Mouse (Mus musculus): ENCODE results near the gene Pnma5. TPM values are rescaled to one million over a fixed set of nuclear protein-coding genes. Genes with fewer than 3 reads are reported as not detected.

Gene Pnma5
- total and polyA plus RNA-seq, 2 experiments from 2014 or later: 0.22 to 0.67 TPM

DNA sequence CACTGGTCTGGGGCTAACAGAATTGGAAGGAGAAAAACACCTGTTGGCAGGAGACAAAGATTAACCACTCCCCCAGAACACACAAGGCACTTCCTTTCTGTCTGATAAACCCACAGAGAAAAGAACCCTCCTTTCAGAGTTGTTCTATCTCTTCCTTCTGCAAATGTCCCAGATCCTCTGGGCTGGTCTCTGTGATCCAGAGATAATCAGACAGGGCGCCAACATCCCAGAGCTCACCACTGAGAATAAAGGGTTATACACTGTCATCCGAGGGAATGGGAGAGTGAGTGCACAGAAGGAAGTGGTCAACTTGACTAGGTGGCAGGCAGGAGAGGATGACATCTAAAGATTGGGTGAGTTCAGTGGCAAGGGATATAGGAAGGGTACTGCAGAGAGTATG is 51.3 kb downstream of the Pnma5 start:
- WGBS: 77% methylated on average over 2 of the region's 2 CpGs
- no peak for ATAC-seq
- Histone ChIP-seq H3K4me2 (ENCODE audit: low read depth) (no peak overlapping the region), H3K36me3 (ENCODE audit: insufficient read depth) (no peaks in the 10 kb centered on the region), H3K27me3 (ENCODE audit: insufficient read depth, low read length) (no peaks in the 10 kb centered on the region; the same call in 1 of the 2 replicates), H3K4me1 (ENCODE audit: insufficient read depth) (no peaks in the 10 kb centered on the region), H3K4me3 (ENCODE audit: low read depth, low read length) (no peak overlapping the region), H3K9ac (no peak overlapping the region), H3K9me3 (ENCODE audit: low read length) (no peaks in the 10 kb centered on the region), H3K27ac (ENCODE audit: low read depth, low read length) (no peak overlapping the region)
- DNase-seq: no peak
- no peak for TF ChIP-seq CTCF (IDR thresholded peaks at IDR 0.05; ENCODE audit: low read depth)

MicroRNAs within 50 kb of the gene (microRNA counts, 519-probe panel; counts per million panel counts)
- not detected for microRNA mmu-miR-2137

Small RNAs within 50 kb of the gene (microRNA-seq; reads per million reads assigned to microRNA genes)
- gene Mir2137: 3.8 to 3.9 reads per million in 2 experiments

Other genes starting within 250 kb of the Pnma5 start
- gene Gabrq, start 211.9 kb downstream of the Pnma5 start, total RNA-seq (2014; rRNA removed): 3.8 and 5.8 TPM in 2 replicates
- 0.99 and 1.8 TPM in 2 replicates for gene Gabrq, start 211.9 kb downstream of the Pnma5 start, polyA plus RNA-seq (2015; fragmentation: Nextera tagmentation; extraction: Ambion mirVana)
- 41.4 and 47.1 TPM in 2 replicates for gene Cetn2, start 118.7 kb downstream of the Pnma5 start, total RNA-seq (2014; rRNA removed)
- 95.5 and 105 TPM in 2 replicates for gene Cetn2, start 118.7 kb downstream of the Pnma5 start, polyA plus RNA-seq (2015; fragmentation: Nextera tagmentation; extraction: Ambion mirVana)
- 49.1 and 49.9 TPM in 2 replicates for gene Nsdhl, start 118.5 kb downstream of the Pnma5 start, total RNA-seq (2014; rRNA removed)
- gene Nsdhl, start 118.5 kb downstream of the Pnma5 start, polyA plus RNA-seq (2015; fragmentation: Nextera tagmentation; extraction: Ambion mirVana): 41.7 and 44.8 TPM in 2 replicates
- gene Zfp185, start 49.8 kb downstream of the Pnma5 start, total RNA-seq (2014; rRNA removed): 0.77 and 1.9 TPM in 2 replicates
- 0.80 and 1.2 TPM in 2 replicates for gene Zfp185, start 49.8 kb downstream of the Pnma5 start, polyA plus RNA-seq (2015; fragmentation: Nextera tagmentation; extraction: Ambion mirVana)
- gene Pnma3, start 27.7 kb upstream of the Pnma5 start, total RNA-seq (2014; rRNA removed): 15.0 and 19.8 TPM in 2 replicates
- 2.4 and 3.4 TPM in 2 replicates for gene Pnma3, start 27.7 kb upstream of the Pnma5 start, polyA plus RNA-seq (2015; fragmentation: Nextera tagmentation; extraction: Ambion mirVana)
- not detected in 2 replicates for gene Xlr4a, start 45.4 kb upstream of the Pnma5 start, total RNA-seq (2014; rRNA removed)
- 0.54 TPM in 1 of 2 replicates, not detected in the other for gene Xlr4a, start 45.4 kb upstream of the Pnma5 start, polyA plus RNA-seq (2015; fragmentation: Nextera tagmentation; extraction: Ambion mirVana)
- gene Xlr3a, start 60.0 kb upstream of the Pnma5 start, total RNA-seq (2014; rRNA removed): 2.3 and 2.7 TPM in 2 replicates
- 1.7 and 1.9 TPM in 2 replicates for gene Xlr3a, start 60.0 kb upstream of the Pnma5 start, polyA plus RNA-seq (2015; fragmentation: Nextera tagmentation; extraction: Ambion mirVana)
- 0.77 and 2.0 TPM in 2 replicates for gene Gm14685, start 79.9 kb upstream of the Pnma5 start, total RNA-seq (2014; rRNA removed)
- gene Gm14685, start 79.9 kb upstream of the Pnma5 start, polyA plus RNA-seq (2015; fragmentation: Nextera tagmentation; extraction: Ambion mirVana): 0.73 and 0.77 TPM in 2 replicates
- not detected in 2 replicates for gene Xlr5b, start 111.7 kb upstream of the Pnma5 start, total RNA-seq (2014; rRNA removed)
- not detected in 2 replicates for gene Xlr5b, start 111.7 kb upstream of the Pnma5 start, polyA plus RNA-seq (2015; fragmentation: Nextera tagmentation; extraction: Ambion mirVana)
- gene DXBay18, start 112.3 kb upstream of the Pnma5 start, total RNA-seq (2014; rRNA removed): 0.95 and 1.3 TPM in 2 replicates
- 0.30 and 0.99 TPM in 2 replicates for gene DXBay18, start 112.3 kb upstream of the Pnma5 start, polyA plus RNA-seq (2015; fragmentation: Nextera tagmentation; extraction: Ambion mirVana)
- not detected in 2 replicates for gene Spin2d, start 139.9 kb upstream of the Pnma5 start, total RNA-seq (2014; rRNA removed)
- not detected in 2 replicates for gene Spin2d, start 139.9 kb upstream of the Pnma5 start, polyA plus RNA-seq (2015; fragmentation: Nextera tagmentation; extraction: Ambion mirVana)
- 4.9 and 5.3 TPM in 2 replicates for gene Xlr3b, start 155.1 kb upstream of the Pnma5 start, total RNA-seq (2014; rRNA removed)
- 5.1 and 10.8 TPM in 2 replicates for gene Xlr3b, start 155.1 kb upstream of the Pnma5 start, polyA plus RNA-seq (2015; fragmentation: Nextera tagmentation; extraction: Ambion mirVana)
- gene Xlr4b, start 177.2 kb upstream of the Pnma5 start, total RNA-seq (2014; rRNA removed): 0.31 TPM in 1 of 2 replicates, not detected in the other
- gene Xlr4b, start 177.2 kb upstream of the Pnma5 start, polyA plus RNA-seq (2015; fragmentation: Nextera tagmentation; extraction: Ambion mirVana): 0.17 and 0.79 TPM in 2 replicates
- gene F8a, start 191.2 kb upstream of the Pnma5 start, total RNA-seq (2014; rRNA removed): 20.5 and 23.7 TPM in 2 replicates
- 33.0 and 34.3 TPM in 2 replicates for gene F8a, start 191.2 kb upstream of the Pnma5 start, polyA plus RNA-seq (2015; fragmentation: Nextera tagmentation; extraction: Ambion mirVana)
- not detected in 2 replicates for gene Xlr4c, start 206.0 kb upstream of the Pnma5 start, total RNA-seq (2014; rRNA removed)
- 0.35 TPM in 1 of 2 replicates, not detected in the other for gene Xlr4c, start 206.0 kb upstream of the Pnma5 start, polyA plus RNA-seq (2015; fragmentation: Nextera tagmentation; extraction: Ambion mirVana)
- gene Xlr3c, start 228.3 kb upstream of the Pnma5 start, total RNA-seq (2014; rRNA removed): not detected in 2 replicates
- gene Xlr3c, start 228.3 kb upstream of the Pnma5 start, polyA plus RNA-seq (2015; fragmentation: Nextera tagmentation; extraction: Ambion mirVana): 0.11 TPM in 1 of 2 replicates, not detected in the other